Mouse (Mus musculus) left cerebral cortex, adult 2 months (tissue): ENCODE results near the gene Otub2. TPM values are rescaled to one million over a fixed set of nuclear protein-coding genes. Genes with fewer than 3 reads are reported as not detected.
A peak's percentile ranks its signal among the peaks of the same experiment; 100 is the strongest.

Experiments
- DNase-seq, 2 experiments: peaks; one replicate each; pipeline ENCODE4 v3.0.0; 2021 to 2022; ENCODE audit warnings: low spot score in 2 of 2, mixed read lengths in 1 of 2; ENCODE audit errors: extremely low spot score in 1 of 2
- H3K27ac ChIP-seq: fragments of 200-600 bp; 2 replicates; pipeline ENCODE4 v1.8.1; 2022
- H3K4me3 ChIP-seq: fragments of 200-600 bp; 2 replicates; pipeline ENCODE4 v1.8.1; 2022
- CTCF ChIP-seq: fragments of 200-600 bp; IDR thresholded peaks from 2 replicates; pipeline ENCODE4 v1.8.1; 2022; ENCODE audit warnings: antibody characterized with exemption, mild to moderate bottlenecking, moderate library complexity
- intact Hi-C: fragments of 180-260 bp; cut with DNase I; formaldehyde crosslinking; loops from one replicate; pipeline ENCODE4 v1.15.1; 2025
- total RNA-seq, 2 experiments: library from RNA; stranded (reverse); gene quantifications; 2 replicates each; pipeline ENCODE4 v1.2.3; 2021

Gene Otub2
- total RNA-seq, 2 experiments from 2014 or later = 34.2 to 35.1 TPM

DNA sequence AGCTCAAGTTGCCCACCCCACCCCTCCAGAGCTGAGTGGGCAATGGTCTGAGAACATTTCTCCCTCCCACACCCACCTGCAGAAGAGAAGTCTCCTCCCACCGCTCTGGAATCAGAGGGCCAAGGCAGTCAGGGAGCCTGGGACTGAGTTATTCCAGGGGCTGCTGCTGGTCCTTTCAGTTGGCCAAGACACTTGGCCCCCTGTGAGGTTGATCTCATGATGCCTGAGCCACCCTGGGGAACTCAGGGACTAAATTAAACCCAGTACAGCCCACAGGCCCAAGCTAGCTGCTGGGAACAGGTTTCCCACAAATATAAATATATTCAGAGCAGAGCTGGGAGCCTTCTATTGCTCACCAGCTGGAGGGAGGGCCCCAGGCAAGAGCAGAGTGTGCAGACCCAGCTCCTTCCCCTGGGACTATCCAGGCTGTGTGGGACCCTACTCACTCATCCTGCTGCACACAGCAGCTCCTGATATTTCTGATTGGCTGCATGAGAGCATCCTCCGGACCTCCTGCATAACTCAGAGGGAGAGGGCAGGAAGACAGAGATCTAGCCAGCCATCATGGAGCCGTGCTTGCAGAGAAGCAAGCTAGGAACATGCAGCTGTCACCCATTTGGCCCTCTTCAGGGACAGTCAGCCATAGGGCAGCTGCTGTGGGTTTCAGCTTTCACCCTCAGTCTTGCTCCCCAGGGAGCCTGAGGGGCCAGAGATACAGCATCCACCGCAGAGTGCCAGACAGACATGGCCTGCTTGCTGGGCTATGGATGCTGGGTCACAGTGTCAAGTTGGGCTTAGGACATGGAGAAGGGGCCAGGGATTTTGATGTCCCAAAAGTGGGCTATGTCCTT, 29.3 kb upstream of the Otub2 start:
- Histone ChIP-seq H3K4me3 (no peak overlapping the region), H3K27ac (peak overlapping the region; percentile 70)
- intact Hi-C loops = no loop called here
- TF ChIP-seq CTCF = no peak
- DNase-seq = no peak

DNA sequence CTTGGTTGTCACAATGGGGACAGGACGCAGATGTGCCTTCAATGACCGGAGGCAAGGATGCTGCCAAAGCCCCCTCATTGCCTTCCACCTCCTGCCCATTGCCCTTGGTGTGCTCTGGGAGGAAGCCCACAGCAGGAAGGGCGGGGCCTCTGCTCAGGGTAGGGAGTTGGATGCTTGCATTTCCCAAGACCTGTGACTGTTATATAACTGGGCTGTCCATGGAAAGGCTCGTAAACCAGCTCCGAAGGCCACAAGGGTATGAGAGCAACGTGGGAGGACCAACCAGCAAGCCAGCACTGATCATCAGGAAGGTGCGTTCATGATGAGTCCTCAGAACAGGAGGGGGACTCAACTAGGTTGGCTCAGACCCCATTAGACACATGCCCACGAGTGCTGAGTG, 27.7 kb upstream of the Otub2 start:
- no peak for TF ChIP-seq CTCF
- Histone ChIP-seq H3K4me3 (no peak overlapping the region), H3K27ac (no peak overlapping the region)
- intact Hi-C loops = no loop called here
- no peak for DNase-seq

DNA sequence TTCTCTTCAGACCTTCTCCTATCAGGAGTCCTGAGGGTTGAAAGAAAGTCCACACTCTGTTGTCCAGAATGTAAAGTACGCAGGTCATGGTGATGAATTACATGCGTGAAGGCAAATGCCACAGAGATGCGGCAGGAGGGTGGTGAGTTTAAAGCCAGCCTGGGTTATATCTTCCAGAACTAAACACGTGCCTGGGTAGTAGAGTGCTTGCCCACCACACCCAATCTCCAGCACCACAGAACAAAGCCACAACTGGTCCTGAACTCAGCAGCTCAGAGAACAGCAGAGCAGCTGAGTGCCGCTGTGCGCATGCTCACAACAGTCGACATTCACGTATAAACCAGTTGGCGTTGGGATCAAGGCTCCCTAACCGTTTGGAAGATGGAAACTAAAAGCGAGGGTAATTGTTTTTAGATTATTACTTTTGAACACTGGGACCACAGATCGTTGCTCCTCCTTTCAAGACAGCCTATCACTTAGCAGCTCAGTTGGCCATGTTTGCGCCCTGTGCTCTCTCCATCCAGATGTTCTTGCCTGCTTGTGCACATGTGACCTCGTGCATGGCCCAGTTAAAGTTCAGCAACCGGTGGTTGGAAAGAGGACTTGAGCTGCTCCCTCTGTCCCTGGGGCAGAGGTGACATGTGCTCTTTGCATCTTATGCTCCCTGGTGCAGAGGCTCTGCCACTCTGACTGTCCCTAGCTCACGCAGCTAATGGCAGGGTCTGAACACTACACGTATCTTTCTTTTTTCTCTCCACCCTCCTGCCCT, 26.8 kb upstream of the Otub2 start:
- no peak overlapping the region for H3K4me3 ChIP-seq
- no peak for DNase-seq
- intact Hi-C loops = no loop called here
- no peak for TF ChIP-seq CTCF
- no peak overlapping the region for H3K27ac ChIP-seq

GRCm38 (mm10) chr12:103362336-103362735, 26.1 kb upstream of the Otub2 start:
- no peak for DNase-seq
- Histone ChIP-seq H3K4me3 (no peak overlapping the region), H3K27ac (no peak overlapping the region)
- intact Hi-C loops = no loop called here
- TF ChIP-seq CTCF = no peak

DNA sequence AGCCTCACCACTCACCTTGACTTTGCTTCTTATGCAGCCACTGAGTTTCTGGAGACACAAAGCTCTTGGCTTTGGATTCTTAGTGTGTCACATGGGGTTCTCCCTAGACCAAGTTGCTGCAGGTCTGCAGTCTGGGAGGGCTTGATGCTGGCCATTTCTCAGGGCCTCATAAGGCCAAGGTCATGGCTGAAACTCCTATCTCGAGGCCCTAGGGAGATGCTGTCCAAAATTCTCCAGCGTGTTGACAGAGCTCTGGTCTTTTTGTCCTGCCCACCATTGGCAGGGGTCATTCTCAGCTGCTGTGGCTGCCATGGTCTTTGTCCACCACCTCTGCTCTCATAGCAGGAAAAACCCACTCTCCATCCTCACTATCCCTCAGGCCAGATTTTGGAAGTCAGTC, 21.3 kb upstream of the Otub2 start:
- intact Hi-C loops = no loop called here

DNA sequence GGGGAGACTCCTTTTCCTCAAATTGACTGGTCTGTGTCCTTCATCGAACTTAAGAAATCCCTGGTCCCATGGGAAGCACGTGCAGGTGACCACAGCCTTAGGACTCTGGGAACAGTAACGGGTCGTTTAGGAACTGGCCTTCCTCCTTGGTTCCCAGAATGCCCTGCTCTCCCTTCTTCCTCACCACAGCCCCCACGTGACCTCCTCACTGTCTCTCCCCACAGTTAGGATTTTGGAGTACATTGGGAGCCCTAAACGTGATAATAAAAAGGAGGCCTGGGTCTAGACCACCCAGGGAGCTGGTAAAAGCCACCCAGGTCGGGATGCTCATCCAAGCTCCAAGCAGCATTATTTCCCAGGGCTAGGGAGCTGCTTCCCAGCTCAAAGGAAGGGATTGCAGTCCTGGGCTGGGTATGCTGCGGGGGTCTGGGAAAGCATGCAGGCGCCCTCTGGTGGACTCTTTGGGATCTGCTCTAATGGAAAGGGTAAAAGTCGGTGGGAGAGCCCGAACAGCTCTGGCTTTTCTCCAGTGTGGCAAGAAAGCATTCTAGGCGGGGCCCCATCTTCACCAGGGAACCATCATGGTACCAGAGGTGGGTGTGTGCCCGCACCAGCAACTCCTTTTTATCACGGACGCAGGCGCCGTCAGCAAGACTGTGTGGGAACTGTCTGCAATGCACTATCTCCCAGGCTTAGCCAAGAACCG, 20.7 kb upstream of the Otub2 start:
- no peak overlapping the region for H3K27ac ChIP-seq
- intact Hi-C loops = loop anchor here (2.0 kb wide), 1 partner anchor 43 kb away; no protein-coding TSS in a partner anchor
- TF ChIP-seq CTCF = peak; percentile 93
- DNase-seq = peak; percentile 62 to 77
- H3K4me3 ChIP-seq = no peak overlapping the region

More for the DNA sequence above, 21.3 kb upstream of the Otub2 start:
- no peak for TF ChIP-seq CTCF
- Histone ChIP-seq H3K27ac (no peak overlapping the region), H3K4me3 (no peak overlapping the region)
- DNase-seq = no peak

DNA sequence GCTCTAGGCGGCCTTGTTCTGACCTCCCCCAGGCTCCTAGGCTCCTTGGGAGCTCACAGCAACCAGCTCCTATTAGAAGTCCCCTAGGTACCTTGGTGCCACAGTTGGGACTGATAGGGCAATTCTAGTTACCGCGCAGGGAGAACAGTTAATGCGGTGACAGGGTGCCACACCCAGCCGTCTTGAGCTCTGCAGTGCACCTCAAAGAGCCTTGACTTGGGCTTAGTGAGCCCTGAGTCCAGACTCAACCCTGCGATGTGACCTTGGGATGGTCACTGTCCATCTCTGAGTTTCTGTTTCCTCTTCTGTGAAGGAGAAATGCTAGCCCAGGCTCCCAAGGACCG, 20.2 kb upstream of the Otub2 start:
- H3K4me3 ChIP-seq = no peak overlapping the region
- intact Hi-C loops = loop anchor here (2.0 kb wide), 1 partner anchor 43 kb away; no protein-coding TSS in a partner anchor
- DNase-seq = no peak

GRCm38 (mm10) chr12:103368777-103369176, 19.7 kb upstream of the Otub2 start:
- intact Hi-C loops = loop anchor here (2.0 kb wide), 1 partner anchor 44 kb away; no protein-coding TSS in a partner anchor
- H3K27ac ChIP-seq = no peak overlapping the region
- H3K4me3 ChIP-seq = no peak overlapping the region
- TF ChIP-seq CTCF = no peak
- DNase-seq = no peak

More for the DNA sequence above, 20.2 kb upstream of the Otub2 start:
- no peak overlapping the region for H3K27ac ChIP-seq
- no peak for TF ChIP-seq CTCF

DNA sequence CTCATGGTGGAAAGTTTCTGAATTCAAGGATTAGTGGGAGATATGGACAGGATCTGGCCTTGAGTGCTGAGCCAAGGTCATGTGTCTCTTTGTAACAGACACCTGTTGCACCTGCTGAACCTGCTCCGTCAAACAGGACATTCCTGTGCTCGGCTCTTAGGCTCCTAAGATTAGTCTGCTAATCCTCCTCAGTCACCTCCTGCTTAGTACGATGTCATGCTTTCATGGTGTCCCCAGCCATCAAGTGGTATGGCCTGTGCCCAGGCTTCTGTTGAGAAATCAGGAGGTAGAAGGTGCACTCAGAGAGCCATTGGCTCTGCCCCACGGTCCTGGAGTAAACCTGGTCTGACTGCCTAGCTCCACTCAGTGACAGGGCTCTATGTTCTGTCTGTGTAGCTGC, 17.6 kb upstream of the Otub2 start:
- intact Hi-C loops = no loop called here
- no peak overlapping the region for H3K4me3 ChIP-seq
- TF ChIP-seq CTCF = no peak
- no peak for DNase-seq
- H3K27ac ChIP-seq = no peak overlapping the region

DNA sequence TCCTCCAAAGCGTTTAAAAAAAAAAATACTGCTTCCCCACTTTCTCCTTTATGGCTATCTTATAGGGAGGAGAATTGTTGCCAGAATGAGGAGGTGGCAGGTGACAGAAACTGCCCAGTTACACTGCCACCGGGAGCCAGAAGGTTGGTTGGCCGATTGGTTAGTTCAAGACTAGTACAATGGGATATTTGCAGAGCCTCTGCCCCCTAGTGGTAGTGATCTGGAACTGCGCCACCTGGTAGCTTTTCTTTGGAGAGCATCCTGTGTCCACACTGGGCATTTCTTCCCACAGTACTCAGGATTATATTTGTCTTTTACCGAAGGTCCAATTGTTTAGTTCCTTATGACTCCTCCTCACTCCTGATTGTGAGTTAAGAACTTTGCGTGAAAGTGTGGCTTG, 16.8 kb upstream of the Otub2 start:
- intact Hi-C loops = no loop called here
- no peak overlapping the region for H3K4me3 ChIP-seq
- TF ChIP-seq CTCF = peak; percentile 91
- no peak overlapping the region for H3K27ac ChIP-seq
- peak in 1 of 2 experiments; percentile 53 for DNase-seq

- intact Hi-C loops = no loop called here
- no peak for DNase-seq
- H3K27ac ChIP-seq = no peak overlapping the region
- no peak overlapping the region for H3K4me3 ChIP-seq
- no peak for TF ChIP-seq CTCF
These were observed 14.8 kb upstream of the Otub2 start for GRCm38 (mm10) chr12:103373530-103374236.
